Mouse (Mus musculus) retina, adult 2 months (tissue): ENCODE results near the gene Snw1.
"Not testable (repeated sequence)": the region's sequence is repeated elsewhere in the genome, so short reads cannot be mapped to it uniquely, and the experiment has no call there.

Experiments used
- DNase-seq: peaks from one replicate; pipeline ENCODE4 v3.0.0-alpha.2; 2012; ENCODE audit warnings: low read depth, low spot score

The Snw1 gene

DNA sequence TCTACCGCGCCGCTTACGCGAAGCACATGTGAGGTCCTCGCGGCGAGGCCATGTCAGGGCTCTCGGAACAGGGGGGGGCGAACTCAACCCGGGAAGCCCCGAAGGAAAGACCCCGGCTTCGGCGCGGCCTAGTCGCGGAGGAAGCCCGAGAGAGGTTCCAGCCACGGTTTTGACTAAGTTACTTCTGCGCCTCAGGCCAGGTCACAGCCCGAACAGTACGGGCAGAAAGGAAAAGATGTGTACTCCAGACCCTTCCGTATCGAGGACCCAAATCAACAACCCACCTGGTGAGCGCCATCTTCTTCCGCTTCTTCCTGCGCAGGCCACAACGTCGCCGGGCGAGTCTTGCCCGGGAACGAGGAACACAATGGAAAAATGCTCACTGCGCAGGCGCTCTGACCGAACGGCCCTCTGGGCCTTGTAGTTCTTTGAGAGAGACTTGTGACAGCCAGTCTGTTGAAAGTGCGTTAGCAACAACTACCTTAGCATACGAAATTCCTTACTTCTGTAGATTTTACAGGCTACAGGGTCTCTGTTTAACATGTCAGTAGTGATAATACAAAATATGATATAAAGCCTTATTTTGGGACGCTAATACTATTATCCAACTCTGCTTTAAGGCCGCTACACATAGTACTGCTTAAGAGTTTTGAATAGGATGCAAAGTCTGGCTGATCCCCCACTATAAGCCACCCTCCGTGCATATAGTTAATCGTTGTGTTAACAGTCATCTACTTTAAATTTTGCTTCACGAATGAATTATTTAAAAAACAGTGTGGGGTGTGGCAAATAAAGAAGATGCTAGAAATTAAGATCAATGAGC, at the start of gene Snw1:
TSS of gene Snw1 (minus strand) at position 311 of the 823 bp plus-strand sequence.
- DNase-seq = peak; percentile 91

DNA sequence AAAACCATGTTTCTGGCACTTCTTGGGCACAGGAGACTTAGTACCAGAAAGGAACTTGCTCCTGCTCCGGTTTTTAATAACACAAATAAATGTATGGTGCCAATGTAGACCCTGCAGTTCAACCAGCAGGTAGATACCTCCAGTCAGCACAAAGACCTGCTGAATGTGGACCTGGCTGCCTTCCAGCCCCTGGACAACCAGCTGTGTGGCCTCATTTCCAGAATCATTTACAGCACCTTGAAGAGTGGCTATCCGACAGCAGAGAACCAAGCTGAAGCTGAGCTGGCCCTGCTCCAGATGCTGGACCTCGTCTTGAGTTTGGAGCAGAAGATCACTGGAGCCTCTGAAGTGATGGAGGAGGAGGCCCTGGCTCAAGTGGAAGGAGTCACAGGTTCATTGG, 47.5 kb upstream of the Snw1 start:
- DNase-seq = not testable (repeated sequence)

DNA sequence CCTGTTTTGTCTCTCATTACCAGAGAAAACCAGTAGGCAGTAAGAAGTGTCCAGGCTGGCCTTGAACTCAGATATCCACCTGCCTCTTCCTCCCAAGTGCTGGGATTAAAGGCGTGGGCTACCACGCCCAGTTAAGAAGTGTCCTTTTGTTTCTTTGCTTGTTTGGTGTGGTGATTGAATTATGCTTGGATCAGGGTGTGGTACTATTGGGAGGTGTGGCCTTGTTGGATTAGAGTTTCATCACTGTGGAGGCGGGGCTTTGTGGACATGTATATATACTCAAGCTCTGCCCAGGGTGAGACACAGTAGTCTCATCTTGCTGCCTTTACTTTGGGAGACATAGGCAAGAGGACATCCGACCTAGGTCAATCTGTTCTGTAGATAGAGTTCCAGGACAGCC, 41.9 kb upstream of the Snw1 start, which contains the start of gene Gm8300:
TSS of gene Gm8300 (plus strand) at position 301 of the 400 bp plus-strand sequence.
- DNase-seq = not testable (repeated sequence)

DNA sequence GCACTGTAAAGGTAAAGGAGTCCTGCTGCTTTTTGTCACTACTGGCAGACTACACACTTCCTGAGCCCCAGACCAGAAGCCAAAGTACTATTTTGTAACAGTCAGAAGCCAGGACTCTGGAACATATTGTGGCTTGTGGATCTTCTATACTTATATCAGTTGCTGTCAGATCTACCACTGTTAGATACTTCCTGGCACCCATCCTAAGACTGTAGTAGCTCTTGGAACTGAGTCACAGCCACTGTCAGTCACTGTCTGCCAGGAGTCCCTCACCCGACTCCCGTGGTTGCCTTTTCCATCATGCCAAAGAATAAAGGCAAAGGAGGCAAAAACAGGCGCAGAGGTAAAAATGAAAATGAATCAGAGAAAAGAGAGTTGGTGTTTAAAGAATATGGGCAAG, 22.3 kb upstream of the Snw1 start, which contains the start of gene Gm5788:
TSS of gene Gm5788 (plus strand) at position 301 of the 400 bp plus-strand sequence.
- not testable (repeated sequence) for DNase-seq

DNA sequence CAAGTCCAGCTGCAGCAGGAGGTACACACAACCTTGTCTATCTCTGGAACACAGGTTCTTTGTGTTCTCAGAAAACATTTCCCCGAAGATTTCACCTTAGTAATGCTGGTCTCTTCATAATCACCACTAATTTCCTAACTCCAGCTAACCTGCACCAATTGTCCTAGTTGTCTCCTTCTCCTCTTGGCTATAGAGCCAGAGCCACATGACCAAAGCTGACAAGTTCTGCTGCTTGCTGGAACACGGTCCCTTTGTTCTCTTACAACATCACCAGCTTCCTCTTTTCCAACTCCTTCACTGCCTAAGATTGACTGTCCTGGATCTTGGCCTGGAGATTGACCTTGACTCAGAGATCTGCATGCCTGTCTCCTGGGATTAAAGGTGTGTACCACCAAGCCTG, 16.6 kb upstream of the Snw1 start:
- DNase-seq = not testable (repeated sequence)

DNA sequence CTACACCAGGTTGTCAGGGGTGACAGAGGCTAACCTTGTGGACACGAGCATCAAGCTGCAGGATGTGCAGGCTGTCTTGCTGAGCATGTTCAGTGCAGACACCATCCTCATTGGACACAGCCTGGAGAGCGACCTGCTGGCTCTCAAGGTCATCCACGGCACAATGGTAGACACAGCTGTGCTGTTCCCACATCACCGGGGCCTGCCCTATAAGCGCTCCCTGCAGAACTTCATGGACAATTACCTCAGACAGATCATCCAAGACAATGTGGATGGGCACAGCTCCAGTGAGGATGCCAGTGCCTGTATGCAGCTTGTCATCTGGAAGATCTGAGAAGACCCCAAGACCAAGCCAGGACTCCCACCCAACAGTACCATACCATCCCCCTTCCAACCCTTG, 10.4 kb upstream of the Snw1 start:
- DNase-seq = not testable (repeated sequence)

DNA sequence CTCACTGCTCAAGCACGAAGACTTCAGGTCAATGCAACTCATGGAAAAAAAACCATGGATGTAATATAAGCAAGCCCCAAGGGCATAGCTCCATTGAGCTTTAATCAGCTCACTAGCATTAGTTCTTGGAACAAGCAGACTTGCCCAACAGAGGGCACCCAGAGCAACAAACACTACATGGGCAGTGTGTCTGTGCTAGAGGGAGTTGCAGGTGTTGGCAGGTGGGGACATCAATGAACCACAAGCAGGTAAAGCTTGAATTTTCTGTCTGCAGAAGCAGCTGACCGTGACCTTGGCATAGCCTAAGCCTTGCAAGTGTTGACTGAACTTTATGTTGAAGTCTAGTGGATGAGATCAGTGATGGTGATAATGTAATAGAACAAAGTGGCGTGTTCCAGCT, 2.7 kb upstream of the Snw1 start:
- DNase-seq = no peak

DNA sequence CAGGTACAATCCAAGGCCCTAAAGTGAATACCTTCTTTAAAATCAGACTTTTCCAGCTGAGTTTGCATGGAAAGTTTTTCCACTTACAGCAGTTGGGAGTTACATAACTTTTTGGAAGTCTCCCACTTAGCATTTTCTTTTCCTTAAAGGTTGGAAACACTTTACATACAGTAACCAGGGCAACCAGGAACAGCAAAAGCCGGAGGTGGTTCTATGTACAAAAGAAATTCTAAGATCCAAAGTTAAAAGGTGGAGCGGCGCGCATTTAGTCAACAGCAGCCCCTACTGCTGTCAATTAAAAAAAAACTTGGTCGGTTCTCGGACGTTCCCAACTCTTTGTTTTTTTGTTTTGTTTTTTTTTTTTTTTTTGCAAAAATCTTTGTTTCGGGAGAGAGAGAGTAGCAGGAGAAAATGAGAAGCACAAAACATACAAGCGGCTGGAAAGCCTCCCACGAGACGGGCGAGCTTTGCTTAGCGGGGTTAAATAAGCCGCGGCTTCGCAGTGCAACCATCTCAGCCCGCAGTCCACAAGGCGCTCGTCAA, 582 bp downstream of the Snw1 start:
- no peak for DNase-seq

DNA sequence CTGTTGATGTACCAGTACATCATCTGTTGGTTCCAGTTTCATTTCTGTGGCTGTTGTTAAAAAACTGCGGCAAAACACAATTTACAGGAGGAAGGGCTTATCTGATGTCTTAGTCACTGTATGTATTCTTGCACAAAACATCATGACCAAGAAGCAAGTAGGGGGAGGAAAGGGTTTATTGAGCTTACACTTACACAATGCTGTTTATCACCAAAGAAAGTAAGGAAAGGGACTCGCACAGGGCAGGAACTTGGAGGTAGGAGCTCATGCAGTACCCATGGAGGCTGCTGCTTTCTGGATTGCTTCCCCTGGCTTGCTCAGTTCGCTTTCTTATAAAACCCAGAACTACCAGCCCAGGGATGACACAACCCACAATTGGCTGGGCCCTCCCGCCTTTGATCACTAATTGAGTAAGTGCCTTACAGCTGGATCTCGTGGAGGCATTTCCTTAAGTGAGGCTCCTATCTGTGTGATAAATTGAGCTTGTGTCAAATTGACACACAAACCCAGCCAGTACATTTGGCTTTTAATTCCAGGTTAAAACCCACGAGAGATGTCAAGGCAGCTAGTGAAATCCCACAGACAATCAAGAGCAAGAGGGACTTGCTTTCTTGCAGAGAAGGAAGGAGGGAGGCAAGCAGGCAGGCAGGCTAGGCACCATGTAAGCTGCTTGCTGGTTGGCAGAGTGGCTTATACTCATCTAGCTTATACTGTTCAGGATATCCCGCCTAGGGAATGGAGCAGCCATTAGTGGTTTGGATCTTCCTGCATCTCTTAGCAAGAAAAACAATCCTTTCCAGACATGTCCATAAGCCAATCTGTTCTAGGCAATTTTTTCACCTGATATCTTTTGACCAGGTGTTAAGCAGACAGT, 1.6 kb downstream of the Snw1 start:
- DNase-seq = no peak

DNA sequence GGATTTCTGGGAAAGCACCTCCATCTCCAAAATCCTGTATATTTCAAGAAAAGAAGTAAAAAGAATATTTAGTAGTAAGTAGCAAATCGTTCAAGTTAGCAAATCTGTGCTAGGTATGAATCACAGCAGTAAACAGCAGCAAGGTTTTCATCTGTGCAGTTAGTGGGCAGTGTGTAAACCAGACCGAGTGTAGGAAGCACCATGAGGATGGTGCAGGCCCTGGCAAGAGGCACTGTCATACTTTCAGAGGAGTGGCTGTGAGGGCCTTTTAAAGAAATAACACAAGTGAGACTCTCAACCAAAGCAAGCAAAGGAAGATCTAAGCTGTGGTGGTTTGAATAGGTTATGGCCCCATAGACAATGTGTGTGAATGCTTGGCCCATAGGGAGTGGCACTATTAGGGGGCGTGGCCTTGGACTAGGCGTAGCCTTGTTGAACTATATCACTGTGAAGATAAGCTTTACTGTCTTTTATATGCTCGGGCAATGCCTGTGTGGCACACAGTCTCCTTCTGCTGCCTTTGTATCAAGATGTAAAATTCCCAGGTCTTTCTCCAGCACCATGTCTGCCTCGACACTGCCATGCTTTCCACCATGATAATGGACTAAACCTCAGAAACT, 7.3 kb downstream of the Snw1 start:
- DNase-seq = no peak

DNA sequence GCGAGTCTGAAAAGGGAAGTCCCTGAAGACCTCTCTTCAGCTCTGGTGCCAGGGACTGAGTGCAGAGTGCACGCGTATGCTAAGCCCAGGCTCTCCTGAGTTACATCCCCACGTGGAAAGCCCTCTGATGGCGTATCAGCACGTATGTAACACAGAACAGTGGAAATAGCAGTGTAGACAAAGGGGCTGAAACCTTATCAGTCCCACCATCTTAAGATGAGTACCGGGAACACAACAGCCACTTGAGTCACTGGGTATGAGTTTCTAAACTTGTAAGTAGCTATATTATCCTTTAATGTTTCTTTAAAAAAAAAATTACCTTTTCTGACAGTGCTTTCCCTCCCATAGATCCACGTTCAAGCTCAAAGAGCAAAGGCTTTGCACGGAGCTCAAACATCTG, 22.6 kb downstream of the Snw1 start:
- no peak for DNase-seq

DNA sequence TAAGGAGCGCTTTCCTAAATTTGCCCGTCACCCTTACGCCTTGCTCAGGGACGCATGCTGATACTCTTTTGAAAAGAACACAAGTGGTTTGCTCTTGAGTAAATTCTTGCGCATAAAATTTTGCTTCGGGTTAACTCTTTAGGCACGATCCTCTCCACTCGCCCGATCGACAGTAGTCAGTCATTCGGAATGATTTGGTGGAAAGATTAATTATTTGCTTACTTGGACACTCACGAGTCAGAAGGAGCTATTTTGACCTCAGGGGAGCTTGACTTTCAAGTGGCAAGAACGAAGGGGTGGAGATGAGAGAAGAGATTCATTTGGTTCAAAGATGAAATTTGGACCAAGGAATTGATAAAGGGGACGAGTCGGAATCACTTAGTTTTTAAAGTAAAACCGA, 27.9 kb downstream of the Snw1 start:
- no peak for DNase-seq

DNA sequence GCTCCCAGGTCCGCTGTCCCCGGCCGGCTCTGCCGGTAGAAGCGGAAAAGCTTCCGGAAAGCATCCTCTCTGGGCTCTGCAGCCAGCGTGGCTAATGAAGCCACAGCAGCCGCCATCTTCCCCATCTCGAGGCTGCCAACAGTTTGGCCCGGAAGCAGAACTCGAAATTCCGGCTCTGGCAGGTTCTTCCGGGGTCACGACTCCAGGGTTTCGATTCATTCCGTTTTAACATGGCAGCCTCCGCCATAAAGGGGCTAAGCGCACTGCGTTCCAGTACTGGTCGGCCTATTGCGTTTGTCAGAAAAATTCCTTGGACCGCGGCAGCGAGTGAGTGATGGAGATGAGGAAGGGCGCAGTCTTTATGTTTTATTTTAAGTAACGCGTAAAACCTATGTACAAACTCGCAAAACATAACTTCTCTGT, 28.4 kb downstream of the Snw1 start, which contains the start of the genes Slirp and Alkbh1:
TSS of gene Slirp (plus strand) at position 197 of the 423 bp plus-strand sequence.
TSS of gene Alkbh1 (minus strand) at position 318 of the 423 bp plus-strand sequence.
- peak; percentile 87 for DNase-seq

DNA sequence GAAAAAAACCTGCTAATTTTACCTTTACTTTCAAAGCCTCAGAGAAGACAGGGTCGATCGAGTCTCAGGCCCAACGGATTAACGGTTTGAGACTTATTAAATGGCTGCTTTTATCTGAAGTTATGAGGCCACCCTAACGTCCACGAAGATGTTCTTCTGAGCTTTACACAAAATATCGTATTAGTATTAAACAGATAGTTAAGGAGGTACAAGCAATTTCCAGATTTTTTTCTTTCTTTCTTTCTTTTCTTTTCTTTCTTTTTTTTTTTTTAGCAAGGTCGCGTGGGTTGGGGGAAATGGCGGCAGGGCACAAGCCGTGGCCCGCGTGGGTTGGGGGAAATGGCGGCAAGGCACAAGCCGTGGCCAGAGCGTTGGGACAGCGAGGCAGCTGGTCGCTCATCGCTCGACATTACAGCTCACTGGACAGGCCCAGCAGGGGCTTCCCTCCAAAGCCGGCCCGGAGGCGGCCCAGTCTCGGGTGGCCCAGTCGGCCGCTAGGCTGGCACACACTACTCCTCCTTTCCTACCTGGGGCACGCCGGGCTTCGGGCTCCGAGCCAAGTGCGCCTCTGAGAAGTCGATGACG, 28.9 kb downstream of the Snw1 start:
- no peak for DNase-seq

DNA sequence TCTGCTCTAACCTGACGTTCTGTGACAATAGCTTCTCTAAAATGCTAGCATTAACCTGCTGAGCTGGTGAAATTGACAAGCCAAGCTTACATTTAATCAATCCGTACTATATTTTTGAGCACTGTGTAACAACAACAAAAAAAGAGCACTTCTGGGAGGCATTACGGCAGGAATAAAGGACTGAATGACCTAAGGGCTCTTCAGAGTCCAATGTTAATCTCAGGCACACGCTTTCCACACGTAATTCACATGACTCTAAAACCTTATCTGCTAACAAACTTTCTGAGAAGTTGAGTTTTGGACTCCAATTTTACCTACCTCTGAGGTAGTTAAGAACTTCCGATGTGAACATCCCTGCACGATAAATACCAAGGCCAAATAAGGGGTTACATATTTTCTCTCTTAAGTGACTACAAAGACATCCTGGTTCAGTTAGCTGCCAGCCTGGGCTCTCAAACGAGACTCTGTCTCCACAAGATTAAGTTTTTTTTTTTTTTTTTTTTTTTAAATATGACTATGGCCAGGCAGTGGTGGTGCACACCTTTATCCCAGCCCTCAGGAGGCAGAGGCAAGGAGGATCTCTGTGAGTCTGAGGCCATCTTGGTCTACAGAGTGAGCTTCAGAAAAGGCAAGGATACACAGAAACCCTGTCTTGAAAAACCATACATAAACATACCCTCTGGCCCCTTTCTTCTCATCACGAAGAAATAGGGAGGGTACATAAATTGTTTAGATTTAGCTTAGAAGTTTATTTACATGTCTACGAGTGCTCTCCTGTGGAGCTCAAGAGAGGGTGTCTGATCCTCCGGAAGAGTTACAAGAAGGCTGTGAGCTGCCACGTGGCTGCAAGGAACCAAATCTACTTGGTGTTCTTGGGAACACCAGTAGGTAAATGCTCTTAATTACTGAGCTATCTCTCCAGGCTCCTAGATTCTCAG, 29.6 kb downstream of the Snw1 start:
- DNase-seq = no peak

DNA sequence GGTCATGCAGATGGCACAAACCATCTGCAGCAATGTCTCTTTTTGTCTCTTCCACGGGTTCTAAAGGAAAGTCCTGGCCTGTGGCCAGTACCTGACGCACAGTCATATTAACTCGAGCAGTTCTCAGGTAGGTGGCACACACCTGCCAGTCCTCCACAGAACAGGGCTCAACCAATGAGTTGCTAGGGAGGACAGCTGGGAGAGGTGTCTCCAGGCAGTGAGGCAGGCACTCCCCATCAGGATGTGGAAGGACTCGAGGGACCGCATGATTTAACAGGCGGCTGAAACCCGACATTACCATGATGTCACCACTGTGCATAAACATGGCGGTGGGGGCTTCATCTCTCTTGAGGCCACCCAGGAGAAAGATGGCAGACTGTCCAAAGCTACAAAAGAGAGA, 43.2 kb downstream of the Snw1 start:
- no peak for DNase-seq

DNA sequence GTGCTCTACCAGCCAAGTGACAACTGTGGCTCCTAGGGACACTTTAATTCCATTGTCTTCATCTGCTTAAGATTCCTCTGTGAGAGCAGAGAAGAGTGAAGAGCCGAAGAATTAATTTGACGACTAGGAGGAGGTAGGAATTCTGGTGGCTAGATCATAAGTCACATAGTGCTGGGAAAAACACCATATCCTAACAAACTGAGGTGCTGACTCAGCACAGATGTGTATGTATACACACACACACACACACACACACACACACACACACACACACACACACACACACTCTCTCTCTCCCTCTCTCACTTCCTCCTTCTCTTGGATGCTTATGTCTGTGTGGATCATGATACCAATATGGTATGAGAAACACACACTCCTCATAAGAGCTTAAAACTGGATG, 43.8 kb downstream of the Snw1 start:
- DNase-seq = no peak

DNA sequence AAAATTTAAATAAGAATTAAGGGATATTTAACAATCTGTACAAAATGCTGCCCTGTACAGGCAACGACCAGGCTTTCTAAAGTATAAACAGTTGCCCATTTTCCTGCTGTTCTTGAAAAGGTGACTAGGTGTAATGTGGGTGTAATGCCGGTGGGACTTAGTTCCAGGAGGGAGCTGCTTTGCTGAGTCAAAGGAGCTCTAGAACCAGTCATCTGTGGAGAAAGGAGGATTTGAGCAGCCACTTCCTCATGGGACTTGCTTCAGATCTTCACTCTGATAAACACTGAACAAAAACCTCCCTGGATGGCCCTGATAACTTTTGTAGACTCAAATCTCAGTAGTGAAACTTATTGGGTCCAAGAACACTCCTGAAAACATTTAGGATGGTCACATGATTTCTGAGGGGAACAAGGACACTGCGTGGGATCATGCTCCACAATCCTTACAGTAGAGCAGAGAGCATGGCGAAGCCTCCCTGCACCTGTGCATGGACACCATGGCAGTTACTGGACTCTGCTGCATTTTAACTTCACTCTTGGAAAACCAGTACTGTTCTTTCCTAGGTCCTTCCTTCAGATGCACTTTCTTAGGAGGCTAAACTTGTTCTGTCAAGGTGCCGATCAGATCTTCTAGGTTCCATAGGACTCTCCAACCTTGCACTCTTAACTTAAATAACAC, 45.6 kb downstream of the Snw1 start:
- DNase-seq = no peak

DNA sequence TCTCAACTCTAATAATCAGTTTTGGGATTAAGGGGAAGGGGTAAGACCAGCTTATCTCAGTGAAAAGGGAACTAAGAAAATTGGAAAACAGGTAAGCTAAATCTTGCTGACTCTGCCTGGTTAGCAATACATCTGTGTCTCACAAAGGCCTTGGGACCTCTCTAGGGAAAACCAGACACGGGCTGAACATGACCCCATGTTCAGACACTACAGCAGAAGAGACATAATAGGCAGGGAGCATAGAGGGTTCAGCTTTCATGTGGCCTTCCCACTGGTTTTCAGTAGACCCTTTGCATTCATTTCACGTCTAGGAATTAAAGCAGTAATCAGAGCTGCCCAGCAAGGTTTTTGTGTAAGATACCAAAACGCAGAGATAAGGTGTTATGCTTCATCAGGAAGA, 47.6 kb downstream of the Snw1 start:
- no peak for DNase-seq
